Mouse (Mus musculus): ENCODE measurements at regions not wholly inside any gene's neighbourhood (a gene's known extent, or its start where the extent isn't known, plus 50 kb on each side); places are given as distances from the start of the nearest gene placed in this dataset.
"Not testable (repeated sequence)": the region's sequence is repeated elsewhere in the genome, so short reads cannot be mapped to it uniquely, and the experiment has no call there.

- 65% methylated on average over 11 of the region's 11 CpGs for WGBS
- Histone ChIP-seq H3K4me1 (replicated peaks; ENCODE audit: control insufficient read depth, insufficient read depth, low read length) (no peaks in the 10 kb centered on the region), H3K36me3 (ENCODE audit: control insufficient read depth, insufficient read depth, low read length) (no peaks in the 10 kb centered on the region), H3K4me3 (ENCODE audit: low read depth, low read length) (no peak overlapping the region), H3K9me3 (ENCODE audit: control insufficient read depth, low read length) (no peaks in the 10 kb centered on the region), H3K27ac (ENCODE audit: low read depth, low read length) (no peak overlapping the region), H3K27me3 (ENCODE audit: control insufficient read depth, insufficient read depth, low read length) (no peaks in the 10 kb centered on the region), H3K4me2 (ENCODE audit: low read depth, low read length, severe bottlenecking) (no peak overlapping the region), H3K9ac (ENCODE audit: low read length) (no peak overlapping the region)
- ATAC-seq (replicated peaks; ENCODE audit: low FRiP score): peak; percentile 75
- no peak for DNase-seq (ENCODE audit: low spot score)
These were observed 255.1 kb downstream of the Cep170 start for GRCm38 (mm10) chr1:176558457-176559415.

- 91% methylated on average over 4 of the region's 4 CpGs for WGBS
- DNase-seq (ENCODE audit: low spot score) (no peak), ATAC-seq (replicated peaks; ENCODE audit: low FRiP score) (no peak)
- no peaks in the 10 kb centered on the region for H3K4me1 ChIP-seq (replicated peaks; ENCODE audit: control insufficient read depth, insufficient read depth, low read length)
- no peaks in the 10 kb centered on the region for H3K36me3 ChIP-seq (ENCODE audit: control insufficient read depth, insufficient read depth, low read length)
- no peaks in the 10 kb centered on the region for H3K27me3 ChIP-seq (ENCODE audit: control insufficient read depth, insufficient read depth, low read length)
- no peak overlapping the region for H3K4me2 ChIP-seq (ENCODE audit: low read depth, low read length, severe bottlenecking)
- no peaks in the 10 kb centered on the region for H3K9me3 ChIP-seq (ENCODE audit: control insufficient read depth, low read length)
- H3K4me3 ChIP-seq (ENCODE audit: low read depth, low read length): no peak overlapping the region
- H3K9ac ChIP-seq (ENCODE audit: low read length): no peak overlapping the region
- H3K27ac ChIP-seq (ENCODE audit: low read depth, low read length): no peak overlapping the region
These were observed 259.3 kb upstream of the Pld5 start for GRCm38 (mm10) chr1:176534417-176534816.

GRCm38 (mm10) chr1:176529037-176529436 is 253.9 kb upstream of the Pld5 start:
- no peak for DNase-seq (ENCODE audit: low spot score)
- no peaks in the 10 kb centered on the region for H3K9me3 ChIP-seq (ENCODE audit: control insufficient read depth, low read length)
- ATAC-seq (replicated peaks; ENCODE audit: low FRiP score): peak; percentile 30; the same call in 1 of the 2 replicates
- 79% methylated on average over 2 of the region's 2 CpGs for WGBS
- no peak overlapping the region for H3K4me2 ChIP-seq (ENCODE audit: low read depth, low read length, severe bottlenecking)
- H3K36me3 ChIP-seq (ENCODE audit: control insufficient read depth, insufficient read depth, low read length): no peaks in the 10 kb centered on the region
- no peak overlapping the region for H3K9ac ChIP-seq (ENCODE audit: low read length)
- no peak overlapping the region for H3K4me3 ChIP-seq (ENCODE audit: low read depth, low read length)
- no peaks in the 10 kb centered on the region for H3K4me1 ChIP-seq (replicated peaks; ENCODE audit: control insufficient read depth, insufficient read depth, low read length)
- no peak overlapping the region for H3K27ac ChIP-seq (ENCODE audit: low read depth, low read length)
- H3K27me3 ChIP-seq (ENCODE audit: control insufficient read depth, insufficient read depth, low read length): no peaks in the 10 kb centered on the region

GRCm38 (mm10) chr1:176511467-176511866 is 236.4 kb upstream of the Pld5 start:
- no peak for DNase-seq (ENCODE audit: low spot score)
- H3K4me2 ChIP-seq (ENCODE audit: low read depth, low read length, severe bottlenecking): no peak overlapping the region
- H3K4me3 ChIP-seq (ENCODE audit: low read depth, low read length): no peak overlapping the region
- ATAC-seq (replicated peaks; ENCODE audit: low FRiP score): peak; percentile 67
- no peaks in the 10 kb centered on the region for H3K27me3 ChIP-seq (ENCODE audit: control insufficient read depth, insufficient read depth, low read length)
- H3K36me3 ChIP-seq (ENCODE audit: control insufficient read depth, insufficient read depth, low read length): no peaks in the 10 kb centered on the region
- no peak overlapping the region for H3K9ac ChIP-seq (ENCODE audit: low read length)
- H3K27ac ChIP-seq (ENCODE audit: low read depth, low read length): no peak overlapping the region
- WGBS: 47% methylated on average over 3 of the region's 3 CpGs
- no peaks in the 10 kb centered on the region for H3K9me3 ChIP-seq (ENCODE audit: control insufficient read depth, low read length)
- H3K4me1 ChIP-seq (replicated peaks; ENCODE audit: control insufficient read depth, insufficient read depth, low read length): no peaks in the 10 kb centered on the region

GRCm38 (mm10) chr1:176505441-176505840 is 230.3 kb upstream of the Pld5 start:
- WGBS: 85% methylated on average over 3 of the region's 3 CpGs
- ATAC-seq (replicated peaks; ENCODE audit: low FRiP score): no peak
- no peaks in the 10 kb centered on the region for H3K27me3 ChIP-seq (ENCODE audit: control insufficient read depth, insufficient read depth, low read length)

GRCm38 (mm10) chr1:176504731-176505130 is 229.6 kb upstream of the Pld5 start:
- not testable (repeated sequence) for ATAC-seq (replicated peaks; ENCODE audit: low FRiP score); H3K9me3 ChIP-seq (ENCODE audit: control insufficient read depth, low read length); H3K36me3 ChIP-seq (ENCODE audit: control insufficient read depth, insufficient read depth, low read length); H3K27me3 ChIP-seq (ENCODE audit: control insufficient read depth, insufficient read depth, low read length); H3K4me3 ChIP-seq (ENCODE audit: low read depth, low read length); H3K4me1 ChIP-seq (replicated peaks; ENCODE audit: control insufficient read depth, insufficient read depth, low read length); DNase-seq (ENCODE audit: low spot score); H3K9ac ChIP-seq (ENCODE audit: low read length); H3K27ac ChIP-seq (ENCODE audit: low read depth, low read length); H3K4me2 ChIP-seq (ENCODE audit: low read depth, low read length, severe bottlenecking)
- WGBS: 78% methylated on average over 6 of the region's 6 CpGs

More at GRCm38 (mm10) chr1:176505441-176505840, 230.3 kb upstream of the Pld5 start:
- H3K27ac ChIP-seq (ENCODE audit: low read depth, low read length): no peak overlapping the region
- H3K4me1 ChIP-seq (replicated peaks; ENCODE audit: control insufficient read depth, insufficient read depth, low read length): no peaks in the 10 kb centered on the region
- DNase-seq (ENCODE audit: low spot score): no peak
- no peaks in the 10 kb centered on the region for H3K9me3 ChIP-seq (ENCODE audit: control insufficient read depth, low read length)
- no peak overlapping the region for H3K4me2 ChIP-seq (ENCODE audit: low read depth, low read length, severe bottlenecking)
- H3K9ac ChIP-seq (ENCODE audit: low read length): no peak overlapping the region
- H3K4me3 ChIP-seq (ENCODE audit: low read depth, low read length): no peak overlapping the region
- no peaks in the 10 kb centered on the region for H3K36me3 ChIP-seq (ENCODE audit: control insufficient read depth, insufficient read depth, low read length)

GRCm38 (mm10) chr1:176499010-176499650 is 224.0 kb upstream of the Pld5 start:
- Histone ChIP-seq H3K9ac (ENCODE audit: low read length) (no peak overlapping the region), H3K4me1 (replicated peaks; ENCODE audit: control insufficient read depth, insufficient read depth, low read length) (no peaks in the 10 kb centered on the region), H3K36me3 (ENCODE audit: control insufficient read depth, insufficient read depth, low read length) (no peaks in the 10 kb centered on the region), H3K27ac (ENCODE audit: low read depth, low read length) (no peak overlapping the region), H3K27me3 (ENCODE audit: control insufficient read depth, insufficient read depth, low read length) (no peaks in the 10 kb centered on the region), H3K9me3 (ENCODE audit: control insufficient read depth, low read length) (no peaks in the 10 kb centered on the region), H3K4me2 (ENCODE audit: low read depth, low read length, severe bottlenecking) (no peak overlapping the region), H3K4me3 (ENCODE audit: low read depth, low read length) (no peak overlapping the region)
- DNase-seq (ENCODE audit: low spot score): no peak
- WGBS: 90% methylated on average over 6 of the region's 6 CpGs
- ATAC-seq (replicated peaks; ENCODE audit: low FRiP score): no peak

GRCm38 (mm10) chr1:176468560-176468959 is 193.4 kb upstream of the Pld5 start:
- no peaks in the 10 kb centered on the region for H3K4me1 ChIP-seq (replicated peaks; ENCODE audit: control insufficient read depth, insufficient read depth, low read length)
- H3K9me3 ChIP-seq (ENCODE audit: control insufficient read depth, low read length): no peaks in the 10 kb centered on the region
- no peaks in the 10 kb centered on the region for H3K27me3 ChIP-seq (ENCODE audit: control insufficient read depth, insufficient read depth, low read length)
- H3K4me2 ChIP-seq (ENCODE audit: low read depth, low read length, severe bottlenecking): no peak overlapping the region
- no peaks in the 10 kb centered on the region for H3K36me3 ChIP-seq (ENCODE audit: control insufficient read depth, insufficient read depth, low read length)
- no peak overlapping the region for H3K9ac ChIP-seq (ENCODE audit: low read length)
- DNase-seq (ENCODE audit: low spot score): no peak
- no peak overlapping the region for H3K4me3 ChIP-seq (ENCODE audit: low read depth, low read length)
- no peak for ATAC-seq (replicated peaks; ENCODE audit: low FRiP score)
- no peak overlapping the region for H3K27ac ChIP-seq (ENCODE audit: low read depth, low read length)
- 97% methylated on average over 1 of the region's 1 CpGs for WGBS
